Mouse (Mus musculus) stomach, postnatal 0 days (tissue): Measurements from ENCODE around the gene Olfr70.
A peak's percentile ranks its signal among the peaks of the same experiment; 100 is the strongest.

Experiments
- CTCF ChIP-seq: IDR thresholded peaks from 2 replicates; pipeline ENCODE4 v1.5.1; 2016; ENCODE audit warnings: antibody characterized with exemption, low read depth, mild to moderate bottlenecking, moderate library complexity
- EP300 ChIP-seq: optimal IDR thresholded peaks from 2 replicates; pipeline ENCODE3; 2016; ENCODE audit warnings: antibody characterized with exemption

GRCm38 (mm10) chr4:43672070-43672469 lies 28.5 kb downstream of the Olfr70 start:
- peak; percentile 89 for TF ChIP-seq CTCF
- TF ChIP-seq EP300, result no peak
